10 mouse cellular contexts compared by ENCODE assay signal in genomic region chr15:81848301-81848700, GRCm38 (mm10). TPM values are rescaled to one million over a fixed set of nuclear protein-coding genes. Genes with fewer than 3 reads are reported as not detected.
DNase-seq lines count a peak whose midpoint lies in the region; ATAC-seq and TF ChIP-seq lines count a peak whose summit lies in the region.
"Had no signal": no experiment of that assay in that cellular context is flagged by ENCODE, and none has a peak within 500 bp of the region (broad histone marks: within the 10 kb centered on the region; RNA-seq: fewer than 3 reads in every experiment).

No protein-coding gene starts in this region.

- no peaks in the 10 kb centered on the region for H3K9me3 ChIP-seq in heart, embryonic 11.5 days (replicated peaks; ENCODE audit: control insufficient read depth, low read length)
- H3K9me3 ChIP-seq in embryonic facial prominence, embryonic 10.5 days = no peaks in the 10 kb centered on the region
- H3K9me3 ChIP-seq: embryonic facial prominence, embryonic 15.5 days; liver, embryonic 15.5 days had no signal

- intact Hi-C loops in heart, adult 2 months (cut with DNase I) = no loop called here

- no peaks in the 10 kb centered on the region for H3K27me3 ChIP-seq in heart, adult 2 months (ENCODE audit: control insufficient read depth, insufficient read depth, low read length)
- H3K27me3 ChIP-seq in heart, embryonic 11.5 days (ENCODE audit: control insufficient read depth, insufficient read depth, low read length) = no peaks in the 10 kb centered on the region
- H3K27me3 ChIP-seq in embryonic facial prominence, embryonic 10.5 days (replicated peaks; ENCODE audit: low read depth, poor library complexity, severe bottlenecking) = no peaks in the 10 kb centered on the region
- H3K27me3 ChIP-seq in liver, adult 2 months (ENCODE audit: control insufficient read depth, insufficient read depth, low read length) = no peaks in the 10 kb centered on the region
- H3K27me3 ChIP-seq: embryonic facial prominence, embryonic 15.5 days; liver, embryonic 15.5 days had no signal

- H3K27ac ChIP-seq in heart, adult 2 months = peak overlapping the region; percentile 52; the same call in 1 of the 2 replicates
- H3K27ac ChIP-seq in heart, embryonic 11.5 days (ENCODE audit: low read depth, low read length) = no peak overlapping the region
- no peak overlapping the region for H3K27ac ChIP-seq in embryonic facial prominence, embryonic 10.5 days (replicated peaks)
- no peak overlapping the region; the same call in 1 of the 2 replicates for H3K27ac ChIP-seq in liver, adult 2 months (replicated peaks; ENCODE audit: insufficient read depth, low read depth, low read length)
- H3K27ac ChIP-seq: embryonic facial prominence, embryonic 15.5 days; liver, embryonic 15.5 days had no signal

- 16% methylated on average over 7 of the region's 7 CpGs for WGBS in heart, adult 2 months
- 37% methylated on average over 7 of the region's 7 CpGs for WGBS in heart, embryonic 11.5 days (ENCODE audit: insufficient replicate concordance)
- 49% methylated on average over 7 of the region's 7 CpGs for WGBS in embryonic facial prominence, embryonic 10.5 days
- WGBS in liver, adult 2 months = 7% methylated on average over 7 of the region's 7 CpGs

- H3K4me3 ChIP-seq in heart, adult 2 months = no peak overlapping the region
- H3K4me3 ChIP-seq in heart, embryonic 11.5 days (ENCODE audit: low read depth, low read length) = no peak overlapping the region
- no peak overlapping the region for H3K4me3 ChIP-seq in embryonic facial prominence, embryonic 10.5 days
- no peak overlapping the region for H3K4me3 ChIP-seq in liver, adult 2 months (ENCODE audit: insufficient read depth, low read depth, low read length)
- H3K4me3 ChIP-seq: embryonic facial prominence, embryonic 15.5 days; liver, embryonic 15.5 days had no signal

- no peak for ATAC-seq in heart, embryonic 11.5 days (replicated peaks; ENCODE audit: insufficient number of reproducible peaks, low FRiP score, low TSS enrichment)

- peak; percentile 64 to 66 for DNase-seq in heart, adult 2 months
- DNase-seq in B cell, adult 2 months = peak; percentile 75 to 79
- DNase-seq in T-cell, adult 2 months (ENCODE audit: low spot score) = peak; percentile 73
- peak; percentile 53 for DNase-seq in embryonic facial prominence, embryonic 10.5 days (ENCODE audit: low spot score)
- peak; percentile 76 for DNase-seq in liver, adult 2 months (ENCODE audit: extremely low read depth, low read depth, low spot score)
- DNase-seq in retina, embryonic 14.5 days (ENCODE audit: low spot score) = peak; percentile 77
- no peak for DNase-seq in right cerebral cortex, postnatal 25 days

- H3K79me2 ChIP-seq in heart, adult 2 months (replicated peaks; ENCODE audit: control insufficient read depth, insufficient read depth, low read length) = peaks cover 5% of the 10 kb centered on the region
- peaks cover 28% of the 10 kb centered on the region for H3K79me2 ChIP-seq in liver, adult 2 months (ENCODE audit: control insufficient read depth, insufficient read depth, low read length)

- H3K36me3 ChIP-seq in heart, adult 2 months (ENCODE audit: control insufficient read depth, insufficient read depth, low read length) = peaks cover 25% of the 10 kb centered on the region
- peaks cover 20% of the 10 kb centered on the region for H3K36me3 ChIP-seq in heart, embryonic 11.5 days (ENCODE audit: control insufficient read depth, insufficient read depth, low read length)
- peaks cover 68% of the 10 kb centered on the region for H3K36me3 ChIP-seq in embryonic facial prominence, embryonic 10.5 days (replicated peaks)
- H3K36me3 ChIP-seq in liver, adult 2 months (ENCODE audit: control insufficient read depth, insufficient read depth, low read length) = peaks cover 35% of the 10 kb centered on the region

- H3K4me2 ChIP-seq in heart, embryonic 11.5 days = no peak overlapping the region
- H3K4me2 ChIP-seq: embryonic facial prominence, embryonic 15.5 days; liver, embryonic 15.5 days had no signal

- TF ChIP-seq CTCF in heart, adult 2 months (IDR thresholded peaks at IDR 0.05) = no peak; the same call in 1 of the 2 replicates
- peak; percentile 78 for TF ChIP-seq CTCF in liver, adult 2 months (IDR thresholded peaks at IDR 0.05; ENCODE audit: low read depth, low read length)

- TF ChIP-seq EP300 in heart, adult 2 months (IDR thresholded peaks at IDR 0.05; ENCODE audit: insufficient read depth, low read depth, low read length) = no peak

- peaks cover 15% of the 10 kb centered on the region for H3K4me1 ChIP-seq in heart, adult 2 months (ENCODE audit: control insufficient read depth, insufficient read depth, low read length)
- H3K4me1 ChIP-seq in heart, embryonic 11.5 days (ENCODE audit: control insufficient read depth, insufficient read depth, low read length) = peaks cover 10% of the 10 kb centered on the region
- H3K4me1 ChIP-seq in embryonic facial prominence, embryonic 10.5 days = no peaks in the 10 kb centered on the region; the same call in 1 of the 2 replicates
- H3K4me1 ChIP-seq in liver, adult 2 months (ENCODE audit: control insufficient read depth, insufficient read depth, low read length) = peaks cover 52% of the 10 kb centered on the region

- no peak for TF ChIP-seq POLR2A in heart, adult 2 months (IDR thresholded peaks at IDR 0.05; ENCODE audit: insufficient read depth, low read depth, low read length)
- TF ChIP-seq POLR2A in liver, adult 2 months (IDR thresholded peaks at IDR 0.05; ENCODE audit: extremely low read depth, insufficient read depth, low read length) = no peak

- no peak overlapping the region for H3K9ac ChIP-seq in heart, adult 2 months (ENCODE audit: low read depth, low read length)
- no peak overlapping the region for H3K9ac ChIP-seq in heart, embryonic 11.5 days (ENCODE audit: low read depth, low read length)
- no peak overlapping the region for H3K9ac ChIP-seq in liver, adult 2 months (ENCODE audit: low read depth, low read length)
- H3K9ac ChIP-seq: embryonic facial prominence, embryonic 15.5 days; liver, embryonic 15.5 days had no signal

RNA-seq across cellular contexts. Expression of gene Tob2, which starts 10.3 kb away (rescaled TPM):
- total RNA-seq in heart, adult 2 months (2021) = 100 to 1,000 TPM; 101 to 114 TPM
- polyA plus RNA-seq in heart, adult 2 months (2012; rRNA removed) = 39.4 and 49.7 TPM in 2 replicates
- 9.9 and 12.1 TPM in 2 replicates for polyA plus RNA-seq in heart, embryonic 11.5 days (2014; fragmentation: Nextera tagmentation; extraction: Ambion mirVana)
- polyA plus RNA-seq in embryonic facial prominence, embryonic 10.5 days (2016; fragmentation: Nextera tagmentation; extraction: Ambion mirVana) = 20.1 and 20.3 TPM in 2 replicates
- total RNA-seq in liver, adult 2 months (2014; rRNA removed) = 15.8 and 25.6 TPM in 2 replicates
- 20.9 and 21.6 TPM in 2 replicates for polyA plus RNA-seq in liver, adult 2 months (2012; rRNA removed)

RNA-seq across cellular contexts. Expression of gene Phf5a, which starts 23.4 kb away (rescaled TPM):
- 10 to 100 TPM; 30.2 to 36.5 TPM for total RNA-seq in heart, adult 2 months (2021)
- polyA plus RNA-seq in heart, adult 2 months (2012; rRNA removed) = 30.2 and 39.1 TPM in 2 replicates
- 119 and 131 TPM in 2 replicates for polyA plus RNA-seq in heart, embryonic 11.5 days (2014; fragmentation: Nextera tagmentation; extraction: Ambion mirVana)
- 260 and 267 TPM in 2 replicates for polyA plus RNA-seq in embryonic facial prominence, embryonic 10.5 days (2016; fragmentation: Nextera tagmentation; extraction: Ambion mirVana)
- total RNA-seq in liver, adult 2 months (2014; rRNA removed) = 12.3 and 15.6 TPM in 2 replicates
- 27.5 and 28.7 TPM in 2 replicates for polyA plus RNA-seq in liver, adult 2 months (2012; rRNA removed)

RNA-seq across cellular contexts. Expression of gene Aco2, which starts 23.8 kb away (rescaled TPM):
- total RNA-seq in heart, adult 2 months (2021) = 1,000 to 10,000 TPM; 1,810 to 2,215 TPM
- 2,076 and 2,628 TPM in 2 replicates for polyA plus RNA-seq in heart, adult 2 months (2012; rRNA removed)
- polyA plus RNA-seq in heart, embryonic 11.5 days (2014; fragmentation: Nextera tagmentation; extraction: Ambion mirVana) = 398 and 483 TPM in 2 replicates
- polyA plus RNA-seq in embryonic facial prominence, embryonic 10.5 days (2016; fragmentation: Nextera tagmentation; extraction: Ambion mirVana) = 153 TPM in 2 replicates
- total RNA-seq in liver, adult 2 months (2014; rRNA removed) = 170 and 187 TPM in 2 replicates
- polyA plus RNA-seq in liver, adult 2 months (2012; rRNA removed) = 127 TPM in 2 replicates

RNA-seq across cellular contexts. Expression of gene Tef, which starts 46.1 kb away (rescaled TPM):
- total RNA-seq in heart, adult 2 months (2021) = 100 to 1,000 TPM in 1 of 2 experiments, 10 to 100 TPM in 1; 46.7 to 127 TPM
- polyA plus RNA-seq in heart, adult 2 months (2012; rRNA removed) = 76.7 and 100 TPM in 2 replicates
- 15.0 and 16.3 TPM in 2 replicates for polyA plus RNA-seq in heart, embryonic 11.5 days (2014; fragmentation: Nextera tagmentation; extraction: Ambion mirVana)
- polyA plus RNA-seq in embryonic facial prominence, embryonic 10.5 days (2016; fragmentation: Nextera tagmentation; extraction: Ambion mirVana) = 15.9 and 16.0 TPM in 2 replicates
- total RNA-seq in liver, adult 2 months (2014; rRNA removed) = 156 and 163 TPM in 2 replicates
- 34.6 and 35.0 TPM in 2 replicates for polyA plus RNA-seq in liver, adult 2 months (2012; rRNA removed)
